ENCODE assay signal across 12 mouse cellular contexts in genomic region chr5:23597999-23598398, GRCm38 (mm10).
DNase-seq lines count a peak whose midpoint lies in the region; ATAC-seq and TF ChIP-seq lines count a peak whose summit lies in the region.
"Had no signal": no experiment of that assay in that cellular context is flagged by ENCODE, and none has a peak within 500 bp of the region (broad histone marks: within the 10 kb centered on the region; RNA-seq: fewer than 3 reads in every experiment).

No protein-coding gene starts in this region.

- no peak for DNase-seq in kidney, postnatal 14 days
- DNase-seq in A20 (ENCODE audit: low read depth, low spot score): peak; percentile 66
- DNase-seq in ES-CJ7 (ENCODE audit: low read depth, low spot score): peak; percentile 30
- DNase-seq in heart, postnatal 0 days (ENCODE audit: low spot score): no peak
- DNase-seq in right cerebral cortex, adult 2 months (ENCODE audit: low spot score in 2 of 2): no peak
- DNase-seq in left cerebral cortex, postnatal 14 days (ENCODE audit: low spot score in 2 of 2): no peak
- DNase-seq: left cerebral cortex, postnatal 4 days; spleen, adult 18-20 months had no signal

- peak overlapping the region; percentile 66 for H3K27ac ChIP-seq in kidney, embryonic 16.5 days (ENCODE audit: low read length)
- peak overlapping the region; percentile 76 for H3K27ac ChIP-seq in heart, postnatal 0 days (ENCODE audit: low read depth)
- H3K27ac ChIP-seq in hindbrain, embryonic 12.5 days: no peak overlapping the region
- H3K27ac ChIP-seq: neural tube, embryonic 15.5 days had no signal

- 0 out of 2 replicates have a peak, but pooled peaks have one; percentile 44 for ATAC-seq in kidney, embryonic 16.5 days (ENCODE audit: low FRiP score, low TSS enrichment)
- ATAC-seq in heart, postnatal 0 days (ENCODE audit: insufficient read depth, low read depth): peak; percentile 53; the same call in 1 of the 2 replicates
- no peak for ATAC-seq in hindbrain, embryonic 12.5 days (ENCODE audit: low FRiP score)

- WGBS in kidney, embryonic 16.5 days: 15% methylated on average over 1 of the region's 1 CpGs
- 47% methylated on average over 1 of the region's 1 CpGs for WGBS in heart, postnatal 0 days
- whole genome bisulfite sequencing in hindbrain, embryonic 12.5 days: 85% methylated on average over 1 of the region's 1 CpGs

- H3K4me2 ChIP-seq in kidney, embryonic 16.5 days (replicated peaks; ENCODE audit: low read depth, low read length): no peak overlapping the region
- peak overlapping the region; percentile 34 for H3K4me2 ChIP-seq in heart, postnatal 0 days (ENCODE audit: low read depth, low read length)
- no peak overlapping the region for H3K4me2 ChIP-seq in hindbrain, embryonic 12.5 days (replicated peaks)
- H3K4me2 ChIP-seq: neural tube, embryonic 15.5 days had no signal

- H3K4me1 ChIP-seq in kidney, embryonic 16.5 days (ENCODE audit: insufficient read depth, low read length): peaks cover 26% of the 10 kb centered on the region
- H3K4me1 ChIP-seq in heart, postnatal 0 days (ENCODE audit: control insufficient read depth, insufficient read depth): peaks cover 21% of the 10 kb centered on the region
- H3K4me1 ChIP-seq in hindbrain, embryonic 12.5 days: peaks cover 10% of the 10 kb centered on the region

- TF ChIP-seq EP300 in heart, postnatal 0 days (IDR thresholded peaks at IDR 0.05; ENCODE audit: low read depth): no peak

- no peaks in the 10 kb centered on the region for H3K9me3 ChIP-seq in kidney, embryonic 16.5 days (ENCODE audit: low read length)
- H3K9me3 ChIP-seq in heart, postnatal 0 days (replicated peaks; ENCODE audit: control insufficient read depth, low read length): no peaks in the 10 kb centered on the region
- no peaks in the 10 kb centered on the region for H3K9me3 ChIP-seq in hindbrain, embryonic 12.5 days (replicated peaks)
- H3K9me3 ChIP-seq: megakaryocyte, embryonic 14.5 days; neural tube, embryonic 15.5 days had no signal

- intact Hi-C loops in left cerebral cortex, postnatal 14 days (cut with DNase I): no loop called here

- no peak overlapping the region for H3K9ac ChIP-seq in kidney, embryonic 16.5 days (replicated peaks; ENCODE audit: low read length)
- H3K9ac ChIP-seq in heart, postnatal 0 days (replicated peaks; ENCODE audit: low read depth, low read length): no peak overlapping the region
- H3K9ac ChIP-seq in hindbrain, embryonic 12.5 days: no peak overlapping the region
- H3K9ac ChIP-seq: neural tube, embryonic 15.5 days had no signal

- H3K27me3 ChIP-seq in kidney, embryonic 16.5 days (ENCODE audit: insufficient read depth, low read length): no peaks in the 10 kb centered on the region
- H3K27me3 ChIP-seq in heart, postnatal 0 days (ENCODE audit: control insufficient read depth, insufficient read depth, low read length): no peaks in the 10 kb centered on the region
- H3K27me3 ChIP-seq in hindbrain, embryonic 12.5 days: no peaks in the 10 kb centered on the region
- H3K27me3 ChIP-seq: megakaryocyte, embryonic 14.5 days; neural tube, embryonic 15.5 days had no signal

- H3K4me3 ChIP-seq in kidney, embryonic 16.5 days (ENCODE audit: low read length): no peak overlapping the region
- H3K4me3 ChIP-seq in heart, postnatal 0 days (ENCODE audit: low read depth, low read length): no peak overlapping the region
- H3K4me3 ChIP-seq in hindbrain, embryonic 12.5 days: no peak overlapping the region
- H3K4me3 ChIP-seq: megakaryocyte, embryonic 14.5 days; neural tube, embryonic 15.5 days had no signal

- no peak for TF ChIP-seq CTCF in heart, postnatal 0 days (IDR thresholded peaks at IDR 0.05; ENCODE audit: low read depth)

- H3K36me3 ChIP-seq in kidney, embryonic 16.5 days (ENCODE audit: insufficient read depth, low read length): 0 out of 2 replicates have a peak, but pooled peaks cover 3% of the 10 kb centered on the region
- H3K36me3 ChIP-seq in heart, postnatal 0 days (replicated peaks; ENCODE audit: control insufficient read depth, insufficient read depth, low read length): no peaks in the 10 kb centered on the region; the same call in 1 of the 2 replicates
- H3K36me3 ChIP-seq in hindbrain, embryonic 12.5 days: 0 out of 2 replicates have a peak, but pooled peaks cover 2% of the 10 kb centered on the region
- H3K36me3 ChIP-seq: neural tube, embryonic 15.5 days had no signal

Comparison
In these comparisons a context has a peak if more than half of its experiments do, and no peak if none do; other contexts are left out.
1. DNase-seq: peak in A20 (single experiment) and ES-CJ7 (single experiment); none in kidney, postnatal 14 days (single experiment), heart, postnatal 0 days (single experiment), right cerebral cortex, adult 2 months (0 of 2) and left cerebral cortex, postnatal 14 days (0 of 2).